Mouse (Mus musculus): Measurements from ENCODE around the gene Mrpl21.

The Mrpl21 gene

GRCm38 (mm10) chr19:3339187-3339586 is 56.5 kb downstream of the Mrpl21 start:
- DNase-seq (ENCODE audit: low spot score), result no peak

- no peak for DNase-seq (ENCODE audit: low spot score)
These were observed 58.3 kb downstream of the Mrpl21 start for GRCm38 (mm10) chr19:3341021-3341420.

Data from spleen, adult 12 weeks (tissue).